Mouse (Mus musculus) megakaryocyte, adult 5-6 weeks (primary cell): Measurements from ENCODE around the gene Plxna2. TPM values are rescaled to one million over a fixed set of nuclear protein-coding genes. Genes with fewer than 3 reads are reported as not detected.

Experiments
- ATAC-seq: 2 replicates; pipeline ENCODE4 v1.8.0; 2016; ENCODE audit warnings: mild to moderate bottlenecking, inconsistent platforms; ENCODE audit not compliant: poor library complexity, severe bottlenecking
- total RNA-seq, 2 experiments: library from RNA; stranded (forward) in 1 of 2; stranded (reverse) in 1 of 2; fragments of 153-499, 151-499 nt in 1 of 2; fragments of 221-1000, 200-1000 nt in 1 of 2; gene quantifications; 2 replicates each; pipeline versions ENCODE4 v1.2.3 to v1.2.4; 2015 to 2017

The Plxna2 gene
- not detected in 2 replicates for total RNA-seq (2015)
- total RNA-seq (2017): 0.18 TPM in 1 of 2 replicates, not detected in the other

- ATAC-seq: no peak
Measured at GRCm38 (mm10) chr1:194617918-194618317, at the start of gene Plxna2. TSS of gene Plxna2 (plus strand) at chr1:194618218.

- ATAC-seq: no peak
Measured at GRCm38 (mm10) chr1:194573870-194574269, 44.1 kb upstream of the Plxna2 start.

- no peak for ATAC-seq
Measured at GRCm38 (mm10) chr1:194578270-194578669, 39.7 kb upstream of the Plxna2 start.

- no peak for ATAC-seq
Measured at GRCm38 (mm10) chr1:194580539-194580938, 37.5 kb upstream of the Plxna2 start.

- ATAC-seq: no peak
Measured at GRCm38 (mm10) chr1:194586670-194587069, 31.3 kb upstream of the Plxna2 start.

- ATAC-seq: no peak
Measured at GRCm38 (mm10) chr1:194587532-194587931, 30.5 kb upstream of the Plxna2 start.

GRCm38 (mm10) chr1:194587956-194588668 lies 29.9 kb upstream of the Plxna2 start:
- no peak for ATAC-seq

GRCm38 (mm10) chr1:194588711-194589451 lies 29.1 kb upstream of the Plxna2 start:
- ATAC-seq: no peak

- ATAC-seq: no peak
Measured at GRCm38 (mm10) chr1:194593155-194593554, 24.9 kb upstream of the Plxna2 start.

GRCm38 (mm10) chr1:194607406-194608261 lies 10.4 kb upstream of the Plxna2 start:
- no peak for ATAC-seq

- ATAC-seq: no peak
Measured at GRCm38 (mm10) chr1:194610516-194610915, 7.5 kb upstream of the Plxna2 start.

GRCm38 (mm10) chr1:194612628-194613027 lies 5.4 kb upstream of the Plxna2 start:
- no peak for ATAC-seq

- no peak for ATAC-seq
Measured at GRCm38 (mm10) chr1:194613271-194613834, 4.7 kb upstream of the Plxna2 start.

GRCm38 (mm10) chr1:194613923-194614830 lies 3.8 kb upstream of the Plxna2 start:
- no peak for ATAC-seq

- no peak for ATAC-seq
Measured at GRCm38 (mm10) chr1:194616136-194616535, 1.9 kb upstream of the Plxna2 start.

GRCm38 (mm10) chr1:194618841-194619311 lies 858 bp downstream of the Plxna2 start:
- ATAC-seq: no peak

GRCm38 (mm10) chr1:194619353-194620244 lies 1.6 kb downstream of the Plxna2 start:
- peak; percentile 53 for ATAC-seq

GRCm38 (mm10) chr1:194620245-194620991 lies 2.4 kb downstream of the Plxna2 start:
- 0 out of 2 replicates have a peak, but pooled peaks have one; percentile 18 for ATAC-seq
